Mouse (Mus musculus) forebrain, embryonic 13.5 days (tissue): ENCODE measurements around the gene Gm20441. TPM values are rescaled to one million over a fixed set of nuclear protein-coding genes. Genes with fewer than 3 reads are reported as not detected.

ENCODE experiments used
- ATAC-seq: fragments of 200-750 bp; cut with Nextera tagmentation; 2 replicates; pipeline ENCODE4 v1.8.0; 2017
- H3K27ac ChIP-seq: fragments of 300-500 bp; sonication (generic); 2 replicates; pipeline ENCODE4 v1.5.1; 2015; ENCODE audit warnings: inconsistent platforms, mild to moderate bottlenecking, moderate library complexity
- H3K27me3 ChIP-seq: fragments of 300-500 bp; sonication (generic); 2 replicates; pipeline ENCODE4 v1.6.1; 2015; ENCODE audit warnings: mild to moderate bottlenecking, inconsistent platforms
- H3K36me3 ChIP-seq: fragments of 300-500 bp; sonication (generic); 2 replicates; pipeline ENCODE4 v1.6.1; 2015; ENCODE audit warnings: mild to moderate bottlenecking, inconsistent platforms; ENCODE audit not compliant: poor library complexity, severe bottlenecking
- H3K4me1 ChIP-seq: fragments of 300-500 bp; sonication (generic); 2 replicates; pipeline ENCODE4 v1.6.1; 2015; ENCODE audit warnings: inconsistent platforms
- H3K4me2 ChIP-seq: fragments of 300-500 bp; sonication (generic); 2 replicates; pipeline ENCODE4 v1.6.1; 2015; ENCODE audit warnings: inconsistent platforms, mild to moderate bottlenecking, moderate library complexity
- H3K4me3 ChIP-seq: fragments of 300-500 bp; sonication (generic); 2 replicates; pipeline ENCODE4 v1.5.1; 2015; ENCODE audit warnings: mild to moderate bottlenecking, inconsistent platforms
- H3K9ac ChIP-seq: fragments of 300-500 bp; sonication (generic); 2 replicates; pipeline ENCODE4 v1.6.1; 2015; ENCODE audit warnings: mild to moderate bottlenecking, inconsistent platforms
- H3K9me3 ChIP-seq: fragments of 300-500 bp; sonication (generic); replicated peaks from 2 replicates; pipeline ENCODE4 v1.6.1; 2016; ENCODE audit warnings: inconsistent platforms
- WGBS: fragments of 180-500 bp; shearing (Covaris S2); methylation state at CpG from one replicate; pipeline ENCODE4 v1.1.7; 2015; 5-methylcytosine and 5-hydroxymethylcytosine counted together
- polyA plus RNA-seq: library from polyadenylated mRNA; unstranded; fragments of >200 nt; fragmentation: Nextera tagmentation; extraction: Ambion mirVana; gene quantifications from 2 replicates; pipeline ENCODE4 v1.2.1, GENCODE M21; 2015

The Gm20441 gene
- polyA plus RNA-seq, 1 experiment from 2014 or later: not detected

- no peaks in the 10 kb centered on the region for H3K36me3 ChIP-seq
- WGBS: 1% methylated on average over 18 of the region's 18 CpGs
- no peaks in the 10 kb centered on the region for H3K9me3 ChIP-seq
- H3K4me1 ChIP-seq: peaks cover 19% of the 10 kb centered on the region
- no peak within 1 kb of the TSS for H3K27ac ChIP-seq
- peak within 1 kb of the TSS; percentile 78 for H3K4me2 ChIP-seq
- H3K9ac ChIP-seq: peak within 1 kb of the TSS; percentile 58
- ATAC-seq: peak; percentile 70
- peaks cover 7% of the 10 kb centered on the region; the same call in 1 of the 2 replicates for H3K27me3 ChIP-seq
- H3K4me3 ChIP-seq: peak within 1 kb of the TSS; percentile 47
Observed at GRCm38 (mm10) chr10:75798176-75798696, 17.5 kb upstream of the Gm20441 start, which contains the start of gene Gstt1. Gstt1 (minus strand) TSS chr10:75798584.

GRCm38 (mm10) chr10:75797619-75798175, 16.9 kb upstream of the Gm20441 start:
- WGBS: under 1% methylated on average over 12 of the region's 12 CpGs

GRCm38 (mm10) chr10:75796731-75797516, 16.2 kb upstream of the Gm20441 start:
- peaks cover 7% of the 10 kb centered on the region; the same call in 1 of the 2 replicates for H3K27me3 ChIP-seq
- 0 out of 2 replicates have a peak overlapping the region, but pooled peaks have one; percentile 58 for H3K9ac ChIP-seq
- H3K9me3 ChIP-seq: no peaks in the 10 kb centered on the region
- H3K27ac ChIP-seq: no peak overlapping the region
- H3K4me2 ChIP-seq: peak overlapping the region; percentile 78
- no peaks in the 10 kb centered on the region for H3K36me3 ChIP-seq
- H3K4me1 ChIP-seq: peaks cover 19% of the 10 kb centered on the region
- WGBS: 47% methylated on average over 11 of the region's 11 CpGs
- H3K4me3 ChIP-seq: peak overlapping the region; percentile 47
- ATAC-seq: peak; percentile 13; the same call in 1 of the 2 replicates

More at GRCm38 (mm10) chr10:75797619-75798175, 16.9 kb upstream of the Gm20441 start:
- Histone ChIP-seq H3K27ac (no peak overlapping the region), H3K4me2 (peak overlapping the region; percentile 78), H3K27me3 (peaks cover 7% of the 10 kb centered on the region; the same call in 1 of the 2 replicates), H3K4me1 (peaks cover 19% of the 10 kb centered on the region), H3K9ac (peak overlapping the region; percentile 58), H3K9me3 (no peaks in the 10 kb centered on the region), H3K4me3 (peak overlapping the region; percentile 47), H3K36me3 (no peaks in the 10 kb centered on the region)
- ATAC-seq: peak; percentile 81

DNA sequence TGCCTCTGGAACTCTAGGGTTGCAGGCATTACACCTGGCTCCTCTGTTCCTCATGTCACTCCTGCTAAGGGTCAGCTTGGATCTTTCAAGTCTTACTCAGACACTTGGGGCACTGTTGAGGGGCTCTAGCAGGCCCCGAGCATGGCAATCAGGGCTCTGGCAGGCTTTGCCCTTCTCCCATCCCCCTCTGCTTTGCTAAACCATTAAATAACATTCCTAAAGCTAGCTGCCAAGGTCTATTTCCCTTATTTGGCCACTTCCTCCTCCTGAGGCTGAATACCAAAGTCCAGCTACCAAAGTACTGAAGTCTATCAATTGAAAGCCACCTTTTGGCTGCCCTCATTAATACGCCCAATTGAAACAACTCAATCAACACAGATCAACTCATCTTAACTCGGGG, 14.1 kb upstream of the Gm20441 start:
- Histone ChIP-seq H3K9ac (no peak overlapping the region), H3K36me3 (no peaks in the 10 kb centered on the region), H3K27ac (no peak overlapping the region), H3K4me1 (peaks cover 19% of the 10 kb centered on the region), H3K4me2 (no peak overlapping the region), H3K4me3 (no peak overlapping the region), H3K9me3 (no peaks in the 10 kb centered on the region), H3K27me3 (peaks cover 7% of the 10 kb centered on the region; the same call in 1 of the 2 replicates)
- ATAC-seq: no peak
- 20% methylated on average over 3 of the region's 3 CpGs for WGBS

DNA sequence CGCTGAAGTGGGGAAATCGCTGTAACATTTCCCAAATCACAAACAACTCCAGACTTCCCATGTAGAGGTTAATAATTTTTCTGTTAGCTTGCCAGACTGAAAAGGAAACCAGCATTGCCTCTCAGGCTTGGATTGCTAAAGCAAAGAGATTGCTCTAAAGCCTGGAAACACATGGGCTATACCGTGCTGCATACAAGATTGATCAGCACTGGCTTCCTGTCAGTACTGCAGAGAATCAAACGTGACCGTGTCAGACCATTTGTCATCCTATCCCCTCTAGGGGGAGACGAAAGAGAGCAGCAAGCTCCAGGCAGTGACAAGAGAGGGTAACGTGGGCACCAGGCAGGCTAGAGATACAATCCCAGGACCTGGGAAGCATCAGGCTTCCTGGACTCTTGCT, 10.0 kb upstream of the Gm20441 start:
- no peaks in the 10 kb centered on the region for H3K9me3 ChIP-seq
- no peaks in the 10 kb centered on the region for H3K36me3 ChIP-seq
- no peaks in the 10 kb centered on the region for H3K27me3 ChIP-seq
- H3K4me2 ChIP-seq: no peak overlapping the region
- 0 out of 2 replicates have a peak overlapping the region, but pooled peaks have one; percentile 13 for H3K9ac ChIP-seq
- H3K4me1 ChIP-seq: peaks cover 3% of the 10 kb centered on the region; the same call in 1 of the 2 replicates
- 28% methylated on average over 7 of the region's 7 CpGs for WGBS
- no peak overlapping the region for H3K4me3 ChIP-seq
- no peak overlapping the region for H3K27ac ChIP-seq
- ATAC-seq: no peak

DNA sequence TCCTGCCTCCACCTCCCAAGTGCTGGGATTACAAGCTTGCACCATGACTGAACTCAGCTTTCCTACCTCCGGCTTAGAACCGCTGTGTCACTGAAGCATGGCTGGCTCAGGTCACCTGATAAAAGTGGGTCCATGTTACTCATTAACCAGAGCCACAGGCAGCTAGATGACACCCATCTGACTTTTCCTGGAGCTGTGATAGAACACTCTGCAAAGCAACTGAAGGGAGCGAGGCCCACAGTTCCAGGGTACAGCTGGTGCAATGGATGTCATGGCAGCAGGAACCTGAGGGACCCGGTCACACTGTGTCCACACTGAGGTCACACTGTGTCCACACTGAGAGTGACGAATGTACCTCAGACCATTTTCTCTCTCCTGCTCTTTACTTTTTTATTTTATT, 9.1 kb upstream of the Gm20441 start:
- Histone ChIP-seq H3K4me1 (peaks cover 2% of the 10 kb centered on the region; the same call in 1 of the 2 replicates), H3K27me3 (no peaks in the 10 kb centered on the region)
- 96% methylated on average over 5 of the region's 5 CpGs for WGBS

GRCm38 (mm10) chr10:75789081-75789735, 8.5 kb upstream of the Gm20441 start:
- Histone ChIP-seq H3K9me3 (no peaks in the 10 kb centered on the region), H3K27ac (no peak overlapping the region), H3K4me2 (no peak overlapping the region), H3K4me3 (no peak overlapping the region), H3K36me3 (no peaks in the 10 kb centered on the region), H3K4me1 (no peaks in the 10 kb centered on the region), H3K27me3 (0 out of 2 replicates have a peak, but pooled peaks cover under 1% of the 10 kb centered on the region), H3K9ac (no peak overlapping the region)
- ATAC-seq: no peak
- WGBS: 70% methylated on average over 6 of the region's 6 CpGs

More for the DNA sequence above, 9.1 kb upstream of the Gm20441 start:
- no peaks in the 10 kb centered on the region for H3K9me3 ChIP-seq
- H3K9ac ChIP-seq: no peak overlapping the region
- H3K4me2 ChIP-seq: no peak overlapping the region
- H3K4me3 ChIP-seq: no peak overlapping the region
- no peak overlapping the region for H3K27ac ChIP-seq
- ATAC-seq: no peak
- H3K36me3 ChIP-seq: no peaks in the 10 kb centered on the region

GRCm38 (mm10) chr10:75788277-75788676, 7.5 kb upstream of the Gm20441 start:
- WGBS: 94% methylated on average over 8 of the region's 8 CpGs
- H3K4me2 ChIP-seq: no peak overlapping the region

DNA sequence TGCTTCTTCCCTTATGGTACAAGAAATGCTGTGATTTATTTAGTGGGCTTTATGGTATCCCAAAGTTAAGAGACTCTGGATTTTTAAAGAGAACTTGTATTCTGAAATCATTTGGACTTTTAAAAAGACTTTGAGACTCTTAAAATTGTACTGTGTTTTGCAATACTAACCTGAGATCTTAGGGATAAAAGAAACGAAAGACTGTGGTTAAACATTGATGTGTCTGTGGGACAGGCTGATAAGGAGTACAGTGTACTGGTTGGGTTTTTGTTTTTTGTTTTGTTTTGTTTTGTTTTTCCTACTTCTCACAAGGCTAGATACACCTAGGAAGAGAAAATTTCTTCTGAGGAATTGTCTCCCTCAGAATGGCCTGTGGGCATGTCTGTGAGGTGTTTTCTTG, 4.7 kb upstream of the Gm20441 start:
- 67% methylated on average over 1 of the region's 1 CpGs for WGBS
- Histone ChIP-seq H3K27me3 (peaks cover 28% of the 10 kb centered on the region), H3K4me3 (no peak overlapping the region), H3K9ac (no peak overlapping the region), H3K36me3 (no peaks in the 10 kb centered on the region), H3K4me2 (no peak overlapping the region), H3K9me3 (no peaks in the 10 kb centered on the region), H3K4me1 (peaks cover 9% of the 10 kb centered on the region), H3K27ac (no peak overlapping the region)
- no peak for ATAC-seq

More at GRCm38 (mm10) chr10:75788277-75788676, 7.5 kb upstream of the Gm20441 start:
- Histone ChIP-seq H3K9ac (no peak overlapping the region), H3K36me3 (no peaks in the 10 kb centered on the region), H3K4me3 (no peak overlapping the region), H3K27ac (no peak overlapping the region), H3K27me3 (0 out of 2 replicates have a peak, but pooled peaks cover 5% of the 10 kb centered on the region), H3K9me3 (no peaks in the 10 kb centered on the region), H3K4me1 (no peaks in the 10 kb centered on the region)
- no peak for ATAC-seq

DNA sequence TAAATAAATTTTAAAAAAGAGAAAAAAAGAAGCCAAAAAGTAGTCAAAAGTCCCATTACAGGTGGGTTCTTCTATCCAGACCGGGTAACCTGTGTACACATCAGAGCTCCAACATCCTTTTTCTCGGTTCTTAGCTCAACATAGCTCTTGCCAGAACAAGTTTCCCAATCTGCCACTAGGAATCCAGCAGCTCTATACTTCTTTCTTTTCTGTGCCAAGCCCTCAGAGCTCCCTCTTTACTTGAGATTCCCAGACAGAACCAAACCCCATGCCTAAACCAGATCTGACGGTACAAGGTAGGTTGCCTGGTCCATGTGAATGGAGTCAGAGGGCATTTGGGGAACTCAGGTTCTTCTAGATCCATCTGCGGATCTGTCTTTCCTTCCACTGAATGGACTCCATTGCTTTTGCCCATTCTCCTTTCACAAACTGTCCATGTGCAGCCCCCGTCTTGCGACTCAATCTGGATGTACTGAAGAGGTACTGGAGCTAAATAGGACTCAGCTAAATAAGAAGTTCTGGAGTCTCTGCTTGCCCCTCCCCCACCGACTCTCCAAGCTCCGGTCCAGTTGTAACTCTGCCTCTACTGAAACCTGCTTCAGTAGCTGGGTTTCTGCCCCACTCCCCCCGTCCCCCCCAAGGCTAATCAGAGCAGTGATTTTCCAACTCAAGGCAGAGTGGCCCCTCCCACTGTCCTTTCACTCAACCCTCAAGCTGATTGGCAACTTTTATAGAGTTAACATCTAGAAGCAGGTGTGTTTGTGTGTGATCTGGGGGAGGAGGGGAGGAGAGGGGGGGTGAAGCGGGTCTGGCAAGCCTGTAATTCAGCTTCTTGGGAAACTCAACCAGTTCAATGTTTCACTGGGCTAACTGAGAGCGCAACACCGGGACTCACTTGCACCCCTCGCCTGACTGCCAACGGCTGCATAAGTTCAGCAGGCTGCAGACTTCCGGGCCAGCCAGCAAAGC, 1.3 kb downstream of the Gm20441 start:
- Histone ChIP-seq H3K9ac (no peak overlapping the region), H3K4me3 (no peak overlapping the region), H3K36me3 (no peaks in the 10 kb centered on the region), H3K4me1 (peaks cover 12% of the 10 kb centered on the region), H3K27me3 (peaks cover 68% of the 10 kb centered on the region), H3K9me3 (no peaks in the 10 kb centered on the region), H3K4me2 (no peak overlapping the region), H3K27ac (no peak overlapping the region)
- 39% methylated on average over 15 of the region's 15 CpGs for WGBS
- ATAC-seq: no peak

GRCm38 (mm10) chr10:75777885-75778284, 2.9 kb downstream of the Gm20441 start:
- Histone ChIP-seq H3K4me1 (peaks cover 14% of the 10 kb centered on the region), H3K4me3 (no peak overlapping the region), H3K27me3 (peaks cover 64% of the 10 kb centered on the region), H3K9ac (no peak overlapping the region), H3K27ac (no peak overlapping the region), H3K36me3 (no peaks in the 10 kb centered on the region), H3K9me3 (no peaks in the 10 kb centered on the region), H3K4me2 (no peak overlapping the region)
- ATAC-seq: no peak
- 92% methylated on average over 2 of the region's 2 CpGs for WGBS
